Mouse (Mus musculus) lung, postnatal 25 days (tissue): Measurements from ENCODE around the gene Cox19.
A peak's percentile ranks its signal among the peaks of the same experiment; 100 is the strongest.
"Not testable (repeated sequence)": the region's sequence is repeated elsewhere in the genome, so short reads cannot be mapped to it uniquely, and the experiment has no call there.

ENCODE experiments used
- DNase-seq: peaks from one replicate; pipeline ENCODE4 v3.0.0; 2022; ENCODE audit warnings: low spot score

Gene Cox19

DNA sequence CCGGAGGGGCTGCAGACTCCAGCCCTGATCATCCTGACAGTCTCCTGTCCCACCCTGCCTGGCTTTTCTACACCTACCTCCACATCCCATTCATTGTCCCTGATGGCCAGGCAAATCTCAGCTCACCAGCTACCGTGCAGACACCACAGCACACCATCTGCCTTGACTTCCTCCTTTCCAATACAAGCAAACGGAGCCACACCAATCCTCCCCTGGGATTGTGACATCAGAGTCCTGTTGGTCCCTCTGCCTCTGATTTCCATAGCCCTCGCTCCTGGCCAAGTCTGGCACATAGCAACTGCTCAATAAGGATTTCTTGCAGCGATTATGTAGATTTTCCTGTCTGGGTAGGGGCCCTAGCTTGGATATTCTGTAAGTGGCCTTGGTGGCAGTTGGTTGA, at the start of gene Cox19:
Gene Cox19, minus strand, starts transcription at position 285 of the 400 bp plus-strand sequence.
- no peak for DNase-seq

DNA sequence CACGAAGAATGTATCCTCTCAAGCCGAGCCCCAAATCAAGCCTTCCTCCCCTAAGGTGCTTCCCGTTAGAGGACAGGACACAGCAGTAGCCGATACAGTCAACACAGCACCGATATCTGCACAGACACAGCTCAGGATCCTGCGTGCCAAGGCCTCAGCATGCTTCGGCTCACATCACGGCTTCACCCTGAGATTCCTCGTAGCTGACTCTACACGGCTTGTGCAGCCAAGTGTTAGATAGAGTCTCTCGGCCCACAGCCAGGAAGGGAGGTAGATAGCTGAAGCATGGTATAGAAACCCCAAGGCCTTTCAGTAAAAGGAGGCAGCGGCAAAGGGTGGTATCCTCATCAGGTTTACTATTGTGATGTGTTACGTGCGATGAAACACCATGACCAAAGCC, 48.8 kb upstream of the Cox19 start:
- no peak for DNase-seq

- no peak for DNase-seq
These were observed 47.6 kb upstream of the Cox19 start for GRCm38 (mm10) chr5:139398786-139399185.

DNA sequence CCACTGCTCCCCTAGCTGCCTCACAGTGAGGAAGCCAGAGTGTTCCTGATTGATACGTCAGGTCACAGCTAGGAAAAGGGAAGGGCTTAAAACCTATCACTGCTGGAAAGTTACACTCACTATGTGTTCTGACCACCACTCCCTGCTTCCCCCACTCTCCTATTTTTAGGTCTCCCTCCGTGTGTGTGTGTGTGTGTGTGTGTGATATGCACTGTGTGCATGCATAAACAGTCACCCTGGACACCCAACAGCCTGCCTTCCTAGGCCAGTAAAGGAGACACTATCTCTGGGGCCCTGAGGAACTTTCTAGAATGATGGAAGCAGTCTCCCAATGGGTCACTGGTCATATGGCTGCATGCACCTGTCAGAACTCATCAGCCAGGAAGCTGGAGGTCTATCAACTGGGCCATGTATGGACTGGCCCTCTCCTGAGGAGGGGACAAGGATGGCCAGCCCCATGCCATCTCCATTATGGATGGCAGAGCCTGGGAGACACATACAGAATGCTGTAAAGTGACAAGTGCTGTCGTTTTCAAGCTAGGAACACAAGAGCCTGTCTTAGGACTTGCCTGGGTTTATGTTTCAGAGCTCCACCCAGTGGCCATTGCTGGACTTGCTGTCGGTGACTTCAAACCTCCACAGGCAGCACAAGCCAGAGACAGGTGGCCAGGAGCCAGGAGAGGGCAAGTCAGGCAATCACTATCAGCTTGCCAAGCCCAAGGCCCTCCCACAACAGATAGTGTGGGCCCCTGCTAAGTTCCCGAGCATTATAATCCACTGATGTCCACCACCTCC, 46.9 kb upstream of the Cox19 start:
- DNase-seq = peak; percentile 95

DNA sequence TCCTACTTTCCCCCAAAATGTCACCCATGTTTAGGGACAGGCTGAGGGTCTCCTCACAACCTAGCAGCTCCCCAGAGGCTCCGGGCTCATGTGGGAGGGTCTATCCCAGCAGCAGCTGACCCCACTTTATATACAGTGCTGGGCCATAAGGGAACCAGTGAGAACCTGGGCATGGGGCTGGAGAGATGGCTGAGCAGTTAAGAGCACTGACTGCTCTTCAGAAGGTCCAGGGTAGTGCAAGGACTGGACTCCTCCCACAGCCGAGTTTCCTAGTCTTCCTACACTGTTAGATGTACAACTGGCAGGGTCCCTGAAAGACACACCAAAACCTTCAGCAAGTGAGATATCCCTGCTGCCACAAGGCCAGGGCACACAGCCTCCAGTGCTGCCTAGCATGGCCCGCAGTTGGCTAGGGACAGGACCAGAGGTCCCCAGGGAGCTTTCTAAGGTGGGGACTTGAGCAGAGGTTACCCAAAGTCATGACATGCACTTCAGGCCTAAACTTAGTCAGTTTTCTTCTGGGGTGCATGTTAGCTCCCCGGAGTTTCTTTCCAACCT, 46.2 kb upstream of the Cox19 start:
- no peak for DNase-seq

DNA sequence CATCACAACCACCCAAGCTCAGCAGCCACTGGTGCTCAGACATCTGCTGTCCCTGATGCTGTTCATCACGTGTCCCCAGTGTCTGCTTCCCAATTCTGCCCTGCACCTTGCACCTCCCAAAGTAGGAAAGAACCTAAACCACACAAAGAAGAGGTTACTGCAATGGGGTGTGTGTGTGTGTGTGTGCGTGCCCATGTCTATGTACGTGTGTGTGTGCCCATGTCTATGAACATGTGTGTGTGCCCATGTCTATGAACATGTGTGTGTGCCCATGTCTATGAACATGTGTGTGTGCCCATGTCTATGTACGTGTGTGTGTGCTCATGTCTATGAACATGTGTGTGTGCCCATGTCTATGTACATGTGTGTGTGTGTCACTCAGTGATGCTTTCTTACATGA, 44.3 kb upstream of the Cox19 start:
- no peak for DNase-seq

- DNase-seq = no peak
These were observed 43.2 kb upstream of the Cox19 start for GRCm38 (mm10) chr5:139394399-139394798.

- no peak for DNase-seq
These were observed 42.0 kb upstream of the Cox19 start for GRCm38 (mm10) chr5:139393197-139393588.

DNA sequence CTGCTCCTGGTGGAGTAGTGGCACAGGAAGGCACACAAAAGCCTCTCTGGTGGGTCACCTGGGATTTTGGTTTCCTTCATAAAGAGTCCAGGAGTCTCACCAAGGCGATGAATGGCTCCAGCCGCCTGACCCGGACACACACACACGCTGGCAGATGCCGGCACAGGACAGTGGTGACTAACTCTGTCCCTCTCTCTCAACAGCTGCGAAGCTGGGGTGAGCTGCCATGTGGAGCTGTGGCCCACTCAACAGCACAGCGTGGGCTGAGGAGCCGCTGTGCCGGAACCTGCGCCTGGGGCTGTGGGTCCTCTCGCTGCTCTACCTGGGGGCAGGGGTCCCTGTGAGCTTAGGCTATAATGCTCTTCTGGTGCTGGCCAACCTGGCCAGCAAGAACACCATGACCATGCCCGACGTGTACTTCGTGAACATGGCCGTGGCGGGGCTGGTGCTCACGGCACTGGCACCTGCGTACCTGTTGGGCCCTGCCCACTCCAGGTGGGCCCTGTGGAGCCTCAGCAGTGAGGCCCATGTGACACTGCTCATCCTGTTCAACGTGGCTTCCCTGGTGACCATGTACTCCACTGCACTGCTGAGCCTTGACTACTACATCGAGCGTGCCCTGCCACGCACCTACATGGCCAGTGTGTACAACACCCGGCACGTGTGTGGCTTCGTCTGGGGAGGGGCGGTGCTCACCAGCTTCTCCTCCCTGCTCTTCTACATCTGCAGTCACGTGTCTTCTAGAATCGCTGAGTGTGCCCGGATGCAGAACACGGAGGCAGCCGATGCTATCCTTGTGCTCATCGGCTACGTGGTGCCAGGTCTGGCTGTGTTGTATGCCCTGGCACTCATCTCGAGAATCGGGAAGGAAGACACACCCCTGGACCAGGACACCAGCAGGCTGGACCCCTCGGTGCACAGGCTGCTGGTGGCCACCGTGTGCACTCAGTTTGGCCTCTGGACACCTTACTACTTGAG, 41.3 kb upstream of the Cox19 start:
- no peak for DNase-seq

GRCm38 (mm10) chr5:139391309-139391990, 40.2 kb upstream of the Cox19 start:
- no peak for DNase-seq

DNA sequence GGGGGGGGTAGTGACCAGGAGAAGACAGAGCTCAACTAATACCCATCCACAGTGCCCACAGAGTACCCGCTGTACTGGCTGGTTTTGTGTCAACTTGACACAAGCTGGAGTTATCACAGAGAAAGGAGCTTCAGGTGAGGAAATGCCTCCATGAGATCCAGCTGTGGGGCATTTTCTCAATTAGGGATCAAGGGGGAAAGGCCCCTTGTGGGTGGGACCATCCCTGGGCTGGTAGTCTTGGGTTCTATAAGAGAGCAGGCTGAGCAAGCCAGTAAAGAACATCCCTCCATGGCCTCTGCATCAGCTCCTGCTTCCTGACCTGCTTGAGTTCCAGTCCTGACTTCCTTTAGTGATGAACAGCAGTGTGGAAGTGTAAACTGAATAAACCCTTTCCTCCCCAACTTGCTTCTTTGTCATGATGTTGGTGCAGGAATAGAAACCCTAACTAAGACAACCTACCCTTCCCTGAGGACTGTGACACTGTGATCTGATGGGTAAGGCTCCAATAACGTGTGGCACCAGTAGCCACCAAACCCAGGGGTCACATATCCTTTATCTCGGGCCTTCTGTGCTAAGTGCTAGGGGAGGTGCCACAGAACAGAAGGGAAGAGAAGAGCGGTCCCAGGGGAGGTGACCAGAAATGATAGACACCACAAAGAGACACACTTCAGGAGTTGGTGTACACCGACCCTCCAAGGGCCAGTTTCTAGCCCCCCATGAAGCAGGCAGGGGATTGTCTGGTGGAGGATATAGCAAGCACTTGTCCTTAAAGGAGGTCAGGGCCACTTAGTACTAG, 39.3 kb upstream of the Cox19 start:
- not testable (repeated sequence) for DNase-seq

DNA sequence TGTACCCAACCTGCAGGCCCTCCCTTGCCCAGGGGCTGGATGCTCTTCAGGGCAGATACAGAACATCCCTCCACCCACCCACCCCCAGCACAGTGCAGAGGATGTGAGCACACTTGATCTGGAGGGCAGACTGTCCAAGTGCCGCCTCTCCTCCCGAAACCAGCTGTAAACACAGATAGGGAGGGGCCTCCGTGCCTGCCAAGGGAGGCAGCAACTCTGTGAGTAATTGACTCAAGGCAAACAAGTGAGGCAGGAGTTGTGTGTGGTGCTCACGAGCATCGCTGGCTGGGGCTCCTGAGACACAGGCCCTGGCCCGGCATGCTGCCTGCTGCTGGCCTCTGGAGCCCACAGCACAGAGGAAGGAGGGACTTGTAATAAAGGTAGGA, 38.5 kb upstream of the Cox19 start:
- peak; percentile 91 for DNase-seq

DNA sequence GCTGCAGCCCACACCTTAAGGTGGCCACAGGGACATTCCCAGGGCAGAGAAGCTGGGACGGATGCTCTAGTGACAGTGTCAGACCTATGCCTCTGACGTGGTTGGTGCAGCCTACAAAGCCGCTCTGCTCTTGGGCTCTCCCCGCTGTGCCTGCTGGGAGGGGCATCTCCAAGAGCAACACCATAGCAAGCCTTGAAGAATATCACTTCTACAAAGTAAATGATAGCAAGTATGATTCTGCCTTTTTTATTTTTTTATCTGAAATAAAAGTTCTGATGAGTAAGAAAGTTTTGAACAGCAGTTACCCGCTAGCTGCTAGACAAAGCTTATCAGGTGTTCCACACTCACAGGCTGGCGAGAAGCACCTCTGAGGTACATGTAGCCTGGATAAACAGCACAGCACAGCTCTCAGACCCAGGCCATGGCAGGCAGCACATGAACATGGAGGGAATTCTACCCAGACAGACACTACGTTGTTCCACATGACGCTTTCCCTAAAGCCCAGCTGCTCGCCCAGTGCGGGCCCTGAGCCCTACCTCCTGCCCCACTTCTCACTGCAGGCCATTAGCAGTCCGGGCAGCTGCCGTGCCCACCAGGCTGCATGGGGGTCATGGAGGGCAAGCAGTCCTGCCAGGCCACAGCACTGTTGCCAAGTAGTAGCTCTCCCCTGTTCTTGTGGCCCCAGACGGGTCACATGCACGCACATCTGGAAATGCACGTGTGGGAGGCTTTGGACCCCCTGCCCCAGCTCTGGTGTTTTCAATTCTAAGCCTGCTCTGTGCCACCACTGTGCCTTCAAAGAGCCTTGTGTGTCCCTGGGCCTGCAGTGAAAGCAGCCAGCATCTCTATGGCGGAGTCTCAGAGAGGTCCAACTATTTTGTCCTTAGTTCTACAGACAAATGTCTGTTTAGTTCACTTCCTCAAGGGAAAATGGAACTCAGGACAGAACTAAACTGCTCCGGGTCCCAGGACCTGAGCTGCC, 37.8 kb upstream of the Cox19 start:
- DNase-seq = no peak

DNA sequence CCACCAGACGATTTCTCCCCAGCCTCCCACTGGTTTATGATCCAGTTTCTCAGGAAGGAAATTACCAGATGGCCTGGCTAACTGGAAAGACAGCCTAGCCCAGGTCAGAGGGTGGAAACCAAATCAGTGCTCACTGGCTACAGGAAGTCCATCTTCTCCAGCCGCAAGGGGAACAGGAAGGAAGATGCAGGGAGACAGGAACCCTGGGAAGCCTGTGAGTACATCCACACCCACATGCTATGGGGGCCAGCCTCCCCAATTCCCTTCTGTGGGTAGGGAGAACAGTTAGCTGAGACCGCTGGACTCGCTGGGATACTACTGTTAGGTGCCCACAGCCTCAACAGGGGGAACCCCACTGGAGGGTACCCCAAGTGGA, 37.0 kb upstream of the Cox19 start:
- DNase-seq = peak; percentile 70

DNA sequence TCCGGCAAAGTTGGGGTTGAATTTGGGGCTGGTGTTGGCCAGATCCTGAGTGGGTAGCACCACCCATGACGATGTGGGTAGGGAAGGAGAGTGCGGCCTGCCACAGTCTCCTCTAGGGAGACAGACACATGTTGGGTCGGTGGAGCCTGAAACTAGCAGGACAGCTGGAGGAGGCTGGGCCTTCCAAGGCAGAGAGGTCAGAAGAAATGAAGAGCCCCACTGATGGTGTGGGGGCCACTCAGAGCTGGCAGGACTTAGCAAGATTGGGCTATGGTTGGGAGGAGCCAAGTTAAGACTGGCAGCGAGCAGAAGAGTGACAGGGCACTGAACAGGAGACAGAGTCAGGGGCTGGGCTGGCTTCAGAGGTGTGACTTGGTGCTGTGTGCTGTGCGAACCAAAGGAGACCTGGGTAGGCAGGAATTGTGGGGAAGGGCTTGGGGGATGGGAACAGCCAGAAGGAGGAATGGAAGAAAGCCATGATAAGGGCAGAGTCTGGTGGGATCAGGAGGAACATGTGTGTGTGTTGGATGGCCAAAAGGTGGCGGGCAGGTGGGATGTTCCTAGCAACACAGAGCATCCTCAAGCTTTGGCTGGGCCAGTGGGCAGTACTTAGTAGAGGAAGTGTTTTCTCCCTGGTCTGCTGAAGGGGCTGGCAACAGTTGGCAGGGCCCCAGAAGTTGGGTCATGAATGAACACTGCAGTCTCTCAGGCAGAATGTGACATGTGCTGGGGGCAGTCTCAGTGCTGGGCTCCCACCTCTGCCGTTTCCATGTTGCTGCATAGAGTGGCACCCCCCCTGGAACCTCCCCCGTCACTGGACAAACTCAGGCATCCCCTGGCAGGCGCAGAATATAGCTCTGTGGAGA, 36.3 kb upstream of the Cox19 start:
- DNase-seq = peak; percentile 64

DNA sequence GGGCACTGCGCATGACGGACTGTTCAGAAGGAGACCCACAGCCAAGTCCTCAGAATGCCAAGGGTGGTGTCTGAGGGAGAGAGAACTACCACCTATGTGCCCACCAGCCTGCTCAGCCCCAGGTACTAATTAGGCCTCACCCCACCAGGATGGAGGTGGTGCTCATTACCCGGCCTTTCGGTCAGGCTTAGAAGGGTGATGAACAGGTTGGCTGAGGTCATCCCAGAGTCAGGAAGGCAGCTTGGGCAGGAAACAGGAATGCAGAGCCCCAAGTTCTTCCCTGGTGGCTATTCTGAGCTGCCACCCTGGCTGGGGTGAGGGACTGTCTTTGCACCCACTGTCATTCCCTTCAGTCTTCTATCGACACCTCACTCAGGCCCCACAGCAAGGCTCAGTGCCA, 34.8 kb upstream of the Cox19 start:
- DNase-seq = no peak

DNA sequence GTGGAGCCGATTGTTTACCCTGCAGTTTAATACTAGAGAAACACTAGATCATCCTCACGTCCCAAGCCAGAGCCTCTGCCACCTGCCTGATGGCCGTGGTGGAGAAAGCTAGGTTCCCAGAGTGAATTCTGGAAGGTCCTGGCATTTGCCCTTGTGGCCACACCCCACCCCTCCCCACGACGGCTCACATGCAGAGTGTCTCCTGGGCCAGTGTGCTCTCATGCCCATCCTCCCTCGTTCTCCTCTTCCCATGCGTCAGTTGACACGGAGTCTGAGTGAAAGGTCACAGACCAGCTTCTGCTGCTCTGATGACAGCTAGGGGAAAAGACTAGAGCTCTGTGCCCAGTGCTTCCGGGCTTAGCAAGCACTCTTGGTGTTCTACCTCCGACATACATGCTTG, 33.3 kb upstream of the Cox19 start:
- peak; percentile 76 for DNase-seq

GRCm38 (mm10) chr5:139383234-139383633, 32.0 kb upstream of the Cox19 start:
- DNase-seq = no peak

GRCm38 (mm10) chr5:139382760-139383159, 31.5 kb upstream of the Cox19 start:
- peak; percentile 90 for DNase-seq
